Mouse (Mus musculus) 416B (cell line): ENCODE results near the gene Mtfp1.
A peak's percentile ranks its signal among the peaks of the same experiment; 100 is the strongest.

ENCODE experiments used
- DNase-seq: peaks from one replicate; pipeline ENCODE4 v3.0.0; 2011; ENCODE audit warnings: low read depth

The Mtfp1 gene

DNA sequence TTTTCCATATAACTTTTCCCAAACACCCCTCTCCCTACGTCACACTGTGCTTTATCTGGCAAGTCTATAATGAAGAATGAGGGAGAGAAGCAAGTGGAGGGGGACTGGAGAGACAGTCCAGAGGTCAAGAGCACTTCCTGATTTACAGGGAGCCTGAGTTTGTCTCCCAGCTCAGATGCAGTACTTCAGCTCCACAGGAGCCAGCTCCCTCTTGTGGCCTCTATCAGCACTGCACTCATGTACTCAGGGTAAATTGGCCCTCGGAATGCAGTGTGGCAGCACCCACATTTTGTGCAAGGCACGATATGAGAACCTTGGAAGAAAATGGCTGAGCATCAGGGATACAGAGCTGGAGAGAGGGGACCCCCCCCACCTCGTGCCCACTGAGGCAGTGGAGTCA, 15.0 kb downstream of the Mtfp1 start:
- peak; percentile 81 for DNase-seq

DNA sequence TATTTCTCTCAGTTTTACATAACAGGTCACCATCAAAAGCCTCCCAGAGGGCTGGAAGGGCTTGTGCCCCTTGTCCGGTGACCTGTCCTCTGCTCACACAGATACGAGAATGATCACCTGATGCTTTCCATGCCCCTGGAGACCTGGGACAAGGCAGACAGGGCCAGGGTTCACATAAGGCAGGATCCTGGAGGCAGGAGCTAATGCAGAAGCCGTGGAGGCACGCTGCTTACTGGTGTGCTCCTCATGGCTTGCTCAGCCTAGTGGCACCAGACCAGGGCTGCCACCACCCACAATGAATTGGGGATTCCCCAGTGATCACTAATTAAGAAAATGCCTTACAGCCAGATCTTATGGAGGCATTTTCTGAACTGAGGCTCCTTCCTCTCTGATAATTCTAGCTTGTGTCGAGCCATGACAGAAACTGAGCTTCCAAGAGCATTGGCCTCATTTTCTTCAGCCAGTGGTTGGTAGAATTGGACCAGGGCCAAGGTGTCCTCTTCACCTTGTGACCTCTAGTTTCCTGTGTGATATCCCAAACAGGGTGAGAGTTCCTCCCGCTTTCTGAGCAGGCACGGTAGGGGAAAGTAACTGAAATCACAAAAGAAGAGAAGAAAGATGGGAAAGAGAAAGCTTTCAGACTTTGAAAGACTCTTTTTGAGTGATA, 16.8 kb downstream of the Mtfp1 start:
- DNase-seq, result no peak

DNA sequence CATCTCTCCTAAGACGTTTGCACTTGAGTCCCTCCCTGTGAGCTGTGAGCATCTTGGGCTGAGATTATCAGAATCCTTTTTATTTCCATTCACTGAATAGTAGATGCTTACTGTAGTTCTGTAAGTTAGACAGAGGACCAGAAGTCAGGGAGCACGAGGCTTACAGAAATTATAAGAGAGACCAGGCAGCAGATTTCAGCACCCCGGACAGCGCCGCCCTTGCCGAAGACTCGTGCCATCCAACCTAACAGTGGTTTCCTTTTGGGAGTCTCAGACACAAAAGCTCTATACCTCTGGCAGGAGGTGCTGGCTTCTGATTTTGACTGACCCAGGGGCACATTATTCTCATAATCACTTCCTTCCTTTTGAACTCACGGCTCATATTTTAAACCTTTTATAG, 18.6 kb downstream of the Mtfp1 start:
- peak; percentile 61 for DNase-seq

DNA sequence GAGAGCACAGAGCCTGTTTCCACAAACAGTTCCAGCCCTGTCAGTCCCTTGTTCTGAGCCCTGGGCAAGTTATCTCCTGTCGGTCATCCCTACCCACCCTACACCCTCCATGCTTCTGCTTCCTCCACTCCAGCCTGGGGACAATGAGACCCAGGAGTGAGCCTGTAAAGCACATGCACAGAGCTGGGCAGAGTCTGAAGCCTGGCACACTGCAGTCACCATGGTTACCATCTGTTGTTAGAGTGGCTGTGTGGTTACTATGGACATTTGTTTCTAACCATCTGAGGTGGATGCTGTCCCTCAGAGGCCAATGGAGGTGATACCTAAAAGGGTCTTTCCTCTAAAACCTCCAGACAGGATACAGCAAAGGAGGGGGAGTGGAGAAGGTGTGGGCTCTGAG, 25.6 kb downstream of the Mtfp1 start:
- no peak for DNase-seq

DNA sequence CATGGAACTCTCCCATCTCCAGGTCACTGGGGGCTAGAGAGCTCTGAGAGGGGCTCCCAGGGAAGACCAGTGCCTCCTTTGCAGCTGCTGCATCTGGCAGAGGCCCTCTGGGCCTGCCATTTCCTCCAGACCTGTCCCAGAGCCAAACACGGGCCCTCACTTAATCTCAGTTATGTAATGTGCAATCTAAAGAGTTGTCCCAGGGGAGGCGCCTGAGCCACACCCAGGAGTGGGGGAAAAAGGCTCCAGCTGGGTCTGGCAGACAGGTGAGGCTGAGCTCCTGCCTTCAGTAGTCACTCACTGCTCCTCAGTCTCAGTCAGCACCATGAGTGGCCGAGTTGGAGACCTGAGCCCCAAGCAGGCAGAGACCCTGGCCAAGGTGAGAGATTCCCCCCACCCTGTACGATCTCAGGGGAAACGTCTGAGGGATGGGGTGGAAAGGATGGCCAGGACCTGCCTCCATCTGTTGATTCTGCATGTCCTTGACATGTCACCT, 30.6 kb downstream of the Mtfp1 start, which contains the start of gene Sec14l3:
Sec14l3 (plus strand) TSS at position 215 of the 496 bp plus-strand sequence.
- no peak for DNase-seq

DNA sequence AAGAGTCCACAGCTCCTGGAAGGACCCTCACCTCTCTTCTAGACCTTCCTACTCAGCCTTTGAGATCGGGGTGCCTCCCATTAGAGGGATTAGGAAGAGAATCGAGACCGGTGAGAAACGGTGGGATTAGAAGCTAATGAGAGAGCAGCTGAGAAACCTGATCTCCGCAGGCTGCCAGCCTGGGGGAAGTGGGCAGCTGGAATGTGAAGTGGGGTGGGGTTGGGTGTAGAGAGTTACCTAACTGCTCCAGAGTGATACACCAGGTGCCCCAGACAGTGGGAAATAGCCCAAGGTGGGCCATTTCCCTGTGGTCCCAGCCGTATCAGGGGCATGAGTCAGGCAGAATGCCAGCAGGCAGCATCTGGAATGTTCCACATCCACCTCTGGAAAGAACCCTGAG, 32.3 kb downstream of the Mtfp1 start:
- no peak for DNase-seq

DNA sequence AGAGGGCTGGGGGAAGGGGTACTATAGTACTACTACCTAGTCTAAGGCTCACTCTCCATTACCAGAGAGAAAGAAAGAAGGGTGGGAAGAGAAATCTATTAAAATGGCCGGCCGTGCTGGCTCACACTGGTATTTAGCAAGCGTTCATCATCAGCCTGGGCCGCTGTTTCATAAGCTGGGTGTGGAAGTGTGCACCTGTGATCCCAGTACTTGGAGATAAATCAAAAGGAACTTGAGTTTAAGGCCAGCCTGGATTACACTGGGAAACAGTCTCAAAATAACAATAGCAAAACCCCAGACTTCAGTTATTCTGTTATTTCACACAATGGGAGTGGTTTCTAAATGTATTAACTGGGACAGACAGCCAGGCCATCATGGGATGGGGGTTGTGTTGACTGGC, 32.7 kb downstream of the Mtfp1 start:
- no peak for DNase-seq

DNA sequence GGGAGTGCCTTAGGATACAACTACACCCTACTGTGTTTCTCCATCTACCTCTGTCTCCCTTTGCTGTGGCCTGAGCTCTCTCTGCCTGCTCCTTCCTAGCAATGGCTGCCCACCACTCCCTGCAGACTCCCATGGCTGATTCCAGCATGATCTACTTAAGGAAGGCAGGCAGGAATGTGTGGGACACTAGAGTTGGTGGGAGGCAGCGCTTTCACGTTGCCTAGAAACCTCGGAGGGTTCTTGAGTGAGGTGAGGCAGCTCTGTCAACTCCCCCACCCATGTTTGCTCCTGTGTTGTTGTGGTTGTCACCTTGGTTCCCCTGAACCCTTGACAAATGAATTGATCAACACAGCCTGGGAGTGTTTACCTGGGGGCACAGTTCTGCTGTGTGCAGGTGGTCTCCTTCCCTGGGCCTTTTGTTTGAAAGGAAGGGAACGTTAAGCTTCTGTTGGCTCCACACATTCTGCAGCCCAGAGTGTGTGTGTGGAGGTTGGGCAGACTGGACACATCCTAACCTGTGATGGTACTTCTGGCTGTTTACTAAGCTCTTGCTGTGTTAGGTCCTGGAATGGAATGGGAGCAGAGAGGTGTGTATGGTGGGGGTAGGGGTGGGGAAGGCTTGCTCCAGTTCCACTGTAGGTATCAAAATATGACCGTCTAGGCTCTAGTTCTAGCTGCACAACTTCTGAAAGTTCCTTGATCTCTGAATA, 34.2 kb downstream of the Mtfp1 start:
- DNase-seq, result no peak

DNA sequence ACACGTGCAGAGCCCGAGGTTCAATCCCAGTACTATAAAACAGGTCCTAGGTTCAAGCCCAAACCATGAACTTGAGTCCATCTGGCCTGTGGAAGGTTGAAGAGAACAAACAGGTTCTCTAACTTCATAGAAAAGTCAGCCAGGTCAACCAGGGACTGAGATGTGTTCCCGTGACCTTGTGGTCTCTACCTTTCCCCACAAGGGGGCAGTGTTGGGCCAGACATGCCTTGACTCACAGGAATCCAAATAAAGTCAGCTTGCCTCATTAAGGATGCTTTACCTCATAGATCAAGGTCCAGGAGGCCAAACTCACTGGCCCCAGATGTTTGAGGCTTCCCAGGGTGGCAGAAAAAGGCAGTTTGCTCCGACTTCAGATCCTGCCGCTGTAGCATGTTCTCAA, 41.7 kb downstream of the Mtfp1 start:
- peak; percentile 78 for DNase-seq

DNA sequence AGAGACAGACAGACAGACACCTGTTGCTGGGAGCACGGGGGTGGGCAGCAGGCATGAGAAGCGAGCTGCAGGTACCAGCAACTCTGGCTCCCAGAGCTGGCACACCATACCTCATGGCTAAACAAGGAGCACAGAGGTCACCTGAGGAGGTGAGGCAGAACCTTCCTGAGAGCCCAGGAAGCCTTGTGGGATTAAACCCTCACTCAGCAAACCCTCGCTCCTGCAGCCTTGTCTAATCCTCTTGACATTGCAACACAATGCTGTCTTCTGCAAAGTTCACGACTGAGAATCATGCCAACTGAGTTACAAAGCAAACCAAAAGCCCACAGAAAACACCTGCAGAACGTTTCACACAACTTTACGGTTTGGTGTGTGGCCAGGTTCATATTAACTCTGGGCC, 46.8 kb downstream of the Mtfp1 start:
- DNase-seq, result no peak

DNA sequence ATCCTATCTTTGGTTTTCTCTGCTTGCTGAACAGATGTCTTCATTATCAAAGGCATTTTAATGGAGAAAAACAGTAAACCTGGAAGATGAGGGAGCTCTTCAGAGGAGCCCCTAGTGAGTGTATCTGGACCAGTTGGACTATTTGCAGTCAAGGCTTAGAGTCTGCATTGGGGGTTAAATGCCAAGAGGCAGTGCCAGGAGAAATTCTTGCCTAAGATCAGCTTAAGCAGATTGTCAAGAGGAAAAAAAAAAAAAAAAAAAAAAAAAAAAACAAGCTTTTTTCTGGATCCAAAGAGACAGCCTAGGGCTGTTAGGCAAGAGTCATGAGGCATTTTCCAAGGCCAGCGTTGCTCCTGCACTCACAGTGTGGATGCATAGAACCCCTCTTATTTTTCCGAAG, 47.5 kb downstream of the Mtfp1 start:
- DNase-seq, result no peak

DNA sequence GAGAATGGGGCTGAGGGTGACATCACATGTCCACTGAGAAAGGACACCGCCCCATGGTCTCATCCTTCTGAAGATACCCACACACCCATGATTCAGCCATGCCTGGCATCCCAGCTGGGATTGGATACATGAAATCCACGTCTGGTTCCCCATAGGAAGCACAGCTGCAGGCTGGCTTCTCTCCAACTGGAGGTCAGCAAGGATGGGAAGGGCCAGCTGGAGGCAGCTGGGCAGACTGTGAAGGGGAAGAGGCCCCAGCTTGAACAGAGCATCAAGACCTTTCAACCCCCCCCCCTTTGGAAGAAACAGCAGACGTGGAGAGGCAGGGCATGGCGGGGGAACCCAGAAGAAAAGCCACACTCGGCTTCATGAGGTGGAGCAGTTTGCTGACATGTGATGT, 48.7 kb downstream of the Mtfp1 start:
- DNase-seq, result no peak

DNA sequence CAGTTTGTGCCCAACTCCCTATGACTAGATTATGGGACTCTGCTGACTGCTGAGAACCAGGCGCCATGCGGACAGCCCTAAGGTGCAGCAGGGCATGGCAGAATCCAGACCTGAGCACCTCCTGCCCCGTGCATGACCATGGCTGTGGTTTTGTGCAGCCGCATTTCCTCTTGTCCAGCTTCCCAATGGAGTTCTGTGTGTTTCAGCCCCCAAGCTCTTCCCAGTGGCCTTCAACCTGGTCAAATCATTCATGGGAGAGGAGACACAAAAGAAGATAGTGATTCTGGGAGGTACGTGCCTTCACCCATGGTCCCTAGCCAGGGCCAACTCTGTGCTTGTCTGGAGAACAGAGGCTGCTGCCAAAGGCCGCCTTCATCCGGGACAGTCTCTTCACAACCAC, 52.2 kb downstream of the Mtfp1 start:
- no peak for DNase-seq
